Mouse (Mus musculus) kidney, postnatal 4 days (tissue): Measurements from ENCODE around the gene Ap5b1.

Source experiments
- DNase-seq, 2 experiments: peaks; one replicate each; pipeline ENCODE4 v3.0.0; 2021; ENCODE audit warnings: mixed read lengths in 2 of 2

The Ap5b1 gene

DNA sequence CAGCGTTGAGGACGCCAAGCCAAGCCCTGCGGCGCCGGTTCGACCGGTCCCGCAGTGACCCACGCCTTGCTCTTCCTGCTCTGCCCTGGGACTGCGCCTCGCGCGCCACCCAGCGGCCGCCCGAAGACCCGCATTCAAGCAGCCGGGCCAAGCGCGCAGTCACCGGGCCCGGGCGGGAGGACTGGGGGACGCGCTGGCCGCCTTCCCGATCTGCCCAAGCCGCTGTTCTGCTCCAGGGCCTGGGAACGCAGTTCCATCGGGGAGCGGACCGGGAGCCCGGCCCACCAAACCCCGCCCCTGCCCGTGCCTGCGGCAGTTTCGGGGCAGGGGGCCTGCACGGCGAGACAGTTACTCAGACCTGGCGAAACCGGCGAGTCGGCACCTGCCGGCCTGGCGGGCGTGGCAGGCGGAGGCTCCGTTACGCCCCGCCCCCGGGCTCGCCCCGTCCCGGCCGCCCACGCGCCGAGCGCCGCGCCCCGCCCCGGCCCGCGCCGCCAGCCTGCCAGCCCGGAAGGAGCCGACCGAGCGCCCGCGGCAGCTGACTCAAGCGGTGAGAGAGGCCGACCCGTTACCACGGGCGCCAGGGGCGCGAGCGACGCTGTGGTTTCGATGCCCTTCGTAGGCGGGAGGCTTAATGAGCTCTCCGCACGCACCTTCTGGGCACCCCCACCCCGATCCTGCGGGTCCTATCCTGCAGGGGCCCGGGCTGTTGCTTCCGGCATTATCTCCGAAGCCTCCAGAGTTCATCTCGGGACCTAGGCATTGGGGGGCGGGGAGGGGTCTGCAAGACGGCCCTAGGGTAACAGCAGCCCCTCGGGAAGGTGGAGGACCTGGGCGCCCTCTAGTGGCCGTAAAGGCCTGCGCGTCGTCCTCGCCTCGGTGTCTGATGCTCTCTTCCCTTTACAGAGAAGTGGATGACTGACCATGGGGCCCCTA is at the start of gene Ap5b1:
Gene Ap5b1, plus strand, starts transcription at position 492 of the 936 bp plus-strand sequence.
- DNase-seq = peak; percentile 92 to 94

GRCm38 (mm10) chr19:5518721-5519120 is 49.1 kb upstream of the Ap5b1 start:
- DNase-seq = no peak

- no peak for DNase-seq
These were observed 42.6 kb upstream of the Ap5b1 start for GRCm38 (mm10) chr19:5525204-5525603.

DNA sequence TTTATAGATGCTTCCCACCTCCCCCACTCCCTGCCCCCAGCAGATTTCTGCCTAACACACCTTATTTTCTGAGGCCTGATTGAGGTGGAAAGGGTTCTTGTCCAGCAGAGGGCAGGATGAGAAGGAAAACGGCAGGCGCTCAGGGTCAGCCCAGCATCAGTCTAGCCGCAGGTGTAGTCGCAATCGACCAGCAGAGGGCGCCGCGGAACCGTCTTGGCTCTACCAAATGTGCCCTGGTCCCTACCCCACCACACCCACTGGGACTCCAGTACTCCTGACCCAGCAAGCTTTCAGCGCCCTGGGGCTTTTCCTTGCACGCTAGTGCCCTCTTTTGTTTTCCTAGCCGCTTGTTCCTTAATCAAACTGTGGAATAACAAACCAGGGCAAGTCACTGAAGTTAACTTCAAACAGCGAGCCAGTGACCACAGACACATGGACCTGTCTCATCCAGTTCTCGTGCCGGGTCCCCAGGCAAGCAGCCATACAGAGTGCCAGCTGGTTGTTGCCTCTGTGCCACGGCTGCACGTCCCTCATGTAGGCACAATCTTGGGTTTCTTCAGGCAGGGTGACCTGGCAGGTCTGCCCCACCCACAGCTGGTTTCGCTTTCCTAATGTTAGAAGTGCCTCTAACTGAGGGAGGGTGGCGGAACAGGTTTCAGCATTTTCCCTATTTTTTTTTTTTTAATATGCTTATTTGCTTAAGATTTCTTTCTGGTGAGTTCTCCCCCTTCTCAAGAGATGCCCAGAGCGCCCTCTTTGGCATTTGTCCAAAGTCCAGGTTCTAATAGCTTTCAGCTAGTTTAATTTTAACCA is 38.3 kb upstream of the Ap5b1 start:
- peak; percentile 99 for DNase-seq

GRCm38 (mm10) chr19:5530138-5530524 is 37.7 kb upstream of the Ap5b1 start:
- no peak for DNase-seq

DNA sequence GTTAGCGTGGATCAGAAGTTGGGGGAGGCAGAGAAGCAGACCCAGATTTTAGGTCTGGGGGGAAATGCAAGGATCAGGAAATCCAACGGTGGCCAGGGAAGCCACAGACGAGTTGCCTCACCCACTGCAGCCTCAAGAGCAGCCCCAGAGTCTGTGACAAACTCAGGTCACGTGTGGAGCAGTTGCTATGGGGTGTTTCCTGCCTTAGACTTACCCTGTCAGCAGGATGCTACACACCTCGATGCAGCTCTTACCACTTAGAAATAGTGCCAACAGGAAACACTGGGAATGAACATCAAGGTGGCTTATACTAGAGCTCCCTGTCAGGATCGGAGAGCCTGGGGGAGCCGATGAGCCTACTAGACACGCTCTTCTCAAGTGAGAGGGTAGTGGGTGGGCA is 35.3 kb upstream of the Ap5b1 start:
- DNase-seq = no peak

DNA sequence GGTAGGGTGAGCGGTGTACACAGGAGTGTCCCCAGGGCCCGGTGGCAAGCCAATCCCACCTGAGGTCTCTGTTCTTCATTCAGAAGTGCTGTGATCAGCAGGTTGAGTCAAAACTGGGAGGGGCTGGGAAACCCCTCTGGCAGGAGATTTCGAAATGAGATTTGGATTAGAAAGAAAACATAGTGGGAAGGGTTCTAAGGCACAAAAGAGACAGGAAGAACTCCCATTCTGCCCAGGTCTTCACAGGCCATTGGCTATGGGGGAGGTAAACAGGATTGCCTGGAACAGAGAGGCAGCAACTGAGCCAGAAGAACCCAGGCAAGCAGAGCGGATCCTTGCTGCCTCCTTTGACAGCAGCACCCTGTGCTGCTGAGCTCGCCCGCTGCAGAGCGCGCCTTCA is 29.0 kb upstream of the Ap5b1 start:
- DNase-seq = no peak

- no peak for DNase-seq
These were observed 24.5 kb upstream of the Ap5b1 start for GRCm38 (mm10) chr19:5543362-5543761.

DNA sequence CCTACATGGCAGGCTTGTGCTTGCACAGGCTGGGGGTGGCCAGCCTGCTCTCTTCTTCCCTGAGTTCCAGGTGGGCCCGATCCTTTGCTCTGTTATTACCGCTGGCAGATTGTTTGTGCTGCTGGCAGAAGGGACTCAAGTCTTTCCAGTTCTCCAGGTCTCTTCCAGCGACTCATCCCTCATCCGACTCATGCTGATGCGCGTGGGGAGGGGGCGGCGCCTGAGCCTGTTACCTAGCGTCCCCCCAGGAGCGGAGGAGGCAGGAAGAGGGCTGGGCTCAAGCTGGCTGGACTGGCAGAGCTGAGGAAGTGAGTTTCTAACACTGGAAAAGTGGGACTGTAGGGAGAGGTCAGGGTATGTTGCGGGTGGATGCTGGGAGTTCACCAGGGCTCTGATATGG is 23.8 kb upstream of the Ap5b1 start:
- DNase-seq = no peak

- no peak for DNase-seq
These were observed 20.3 kb upstream of the Ap5b1 start for GRCm38 (mm10) chr19:5547471-5548056.

GRCm38 (mm10) chr19:5553802-5554201 is 14.0 kb upstream of the Ap5b1 start:
- DNase-seq = peak in 1 of 2 experiments; percentile 32

- peak; percentile 49 to 69 for DNase-seq
These were observed 13.6 kb upstream of the Ap5b1 start for GRCm38 (mm10) chr19:5554212-5554611.

GRCm38 (mm10) chr19:5558169-5558568 is 9.7 kb upstream of the Ap5b1 start:
- DNase-seq = peak; percentile 65 to 82

DNA sequence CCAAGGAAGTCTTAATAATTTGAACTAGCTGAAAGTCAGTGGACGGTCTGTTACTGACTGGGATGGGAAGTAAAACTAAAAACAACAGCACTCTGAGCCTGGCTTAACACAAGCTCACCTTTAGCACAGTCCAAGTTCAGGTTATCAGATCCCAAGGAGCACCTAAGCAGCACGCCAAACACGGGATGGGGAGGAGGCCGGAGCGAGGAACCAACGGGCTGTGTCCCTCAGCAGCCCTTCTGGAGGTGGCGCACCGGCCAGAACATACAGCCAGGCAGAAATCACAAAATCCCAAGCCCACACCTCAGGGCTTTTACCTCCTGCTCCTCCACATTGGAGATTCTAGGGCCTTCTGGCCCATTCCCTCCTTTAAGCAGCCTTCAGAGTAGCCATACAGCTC is 9.1 kb upstream of the Ap5b1 start:
- peak in 1 of 2 experiments; percentile 59 for DNase-seq

DNA sequence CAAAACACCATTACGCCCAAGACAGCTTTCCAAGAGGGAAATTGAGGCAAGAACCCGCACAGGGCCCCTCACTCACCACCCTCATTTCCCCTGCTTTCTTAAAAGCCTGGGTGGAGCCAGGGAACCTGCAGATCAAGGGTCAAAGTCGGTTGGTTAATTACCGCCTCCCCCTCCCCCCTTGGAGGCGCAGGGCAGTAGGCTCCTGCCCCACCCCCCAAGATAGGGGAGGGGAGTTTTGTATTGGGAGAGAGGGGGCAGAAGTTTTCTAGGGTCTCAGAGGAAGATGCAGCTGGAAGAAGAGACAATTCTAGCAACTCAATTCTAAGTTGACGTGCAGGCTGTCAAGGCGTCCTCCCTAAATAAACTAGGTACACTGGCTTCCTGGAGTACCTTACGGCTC is 8.6 kb upstream of the Ap5b1 start:
- DNase-seq = peak; percentile 53 to 73

GRCm38 (mm10) chr19:5559631-5560456 is 8.0 kb upstream of the Ap5b1 start:
- DNase-seq = peak; percentile 74 to 84

- peak; percentile 78 to 87 for DNase-seq
These were observed 7.3 kb upstream of the Ap5b1 start, which contains the start of gene Ovol1 for GRCm38 (mm10) chr19:5560457-5561041. Gene Ovol1 (minus strand): TSS chr19:5560646.

DNA sequence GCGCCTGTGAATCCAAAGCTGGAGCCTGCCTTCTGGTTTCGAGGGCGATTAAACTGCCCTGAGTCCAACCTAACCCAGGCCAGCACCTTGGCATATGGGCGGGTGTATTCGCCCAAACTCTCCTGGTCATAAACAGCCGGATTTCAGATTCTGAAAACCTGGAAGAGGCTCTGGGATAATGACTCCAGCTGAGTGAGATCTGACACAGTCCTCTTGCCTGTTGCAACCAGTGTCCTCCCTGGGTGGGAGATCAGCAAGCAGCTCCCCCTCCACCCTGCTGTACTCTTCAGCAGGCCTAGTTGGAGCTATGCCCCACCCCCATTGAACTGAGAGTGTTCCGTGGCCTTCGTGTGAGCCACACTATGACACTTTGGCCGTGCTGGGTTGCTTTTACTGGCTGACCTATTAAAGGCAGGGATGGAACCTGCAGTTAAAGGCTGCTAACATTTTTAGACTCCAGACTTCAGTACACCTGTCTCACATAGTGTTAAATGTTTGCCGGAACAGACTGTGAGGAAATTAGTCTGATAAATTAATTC is 6.5 kb upstream of the Ap5b1 start:
- peak; percentile 58 to 75 for DNase-seq

DNA sequence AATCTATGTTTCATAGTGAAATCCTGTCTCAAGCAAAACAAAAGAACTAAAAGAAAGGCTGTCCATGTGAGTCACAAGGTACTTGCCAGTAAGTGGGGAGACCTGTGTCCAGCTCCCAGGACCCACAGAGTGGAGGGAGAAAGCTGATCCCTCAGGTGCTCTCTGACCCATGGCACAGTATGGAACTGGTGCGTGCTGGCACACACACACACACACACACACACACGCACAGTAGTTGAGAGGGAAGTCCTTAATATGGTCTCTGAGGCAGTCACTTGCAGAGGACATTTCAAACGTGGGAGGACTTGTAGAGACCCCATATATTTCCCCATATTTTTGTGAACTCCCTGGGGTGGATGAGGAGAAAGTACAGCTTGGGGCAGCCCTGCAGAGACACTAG is 5.9 kb upstream of the Ap5b1 start:
- peak; percentile 41 to 57 for DNase-seq

GRCm38 (mm10) chr19:5562776-5563175 is 5.0 kb upstream of the Ap5b1 start:
- no peak for DNase-seq

DNA sequence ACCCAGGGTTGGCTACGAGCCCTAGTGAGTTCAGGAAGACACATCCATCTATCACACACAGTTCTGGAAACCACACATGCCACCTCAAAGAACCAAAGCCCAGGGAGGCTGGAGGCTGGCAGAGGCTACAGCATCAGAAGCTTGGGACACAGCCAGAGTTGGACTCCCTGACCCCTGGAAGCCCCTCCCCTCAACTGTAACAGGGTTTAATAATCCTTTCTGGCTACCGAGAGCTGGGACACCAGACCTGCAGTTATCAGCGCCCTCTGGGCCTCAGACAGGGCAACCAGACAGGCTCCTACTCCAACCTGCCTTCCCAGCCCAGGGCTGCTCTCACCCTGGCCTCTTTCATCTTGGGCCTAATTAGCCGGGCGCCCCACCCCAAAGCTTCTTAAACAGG is 1.5 kb upstream of the Ap5b1 start:
- DNase-seq = peak; percentile 38 to 56

DNA sequence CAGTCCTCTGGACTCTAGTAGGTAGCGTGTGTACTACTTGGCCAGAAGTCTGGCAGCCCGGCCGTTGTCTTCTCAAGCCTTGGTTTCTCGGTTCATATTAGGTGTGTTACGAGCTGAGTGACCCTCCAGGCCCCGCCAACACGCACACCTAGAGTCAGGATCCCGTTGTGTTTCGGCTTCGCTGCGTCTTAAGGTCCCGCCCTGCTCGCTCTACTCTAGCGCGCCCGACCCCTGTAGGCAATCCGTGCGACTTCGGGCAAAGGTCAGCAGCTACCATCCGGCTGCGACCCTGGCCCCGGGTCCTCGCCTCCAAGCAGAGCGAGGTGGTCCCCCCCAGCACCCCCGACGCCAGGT is 668 bp upstream of the Ap5b1 start:
- DNase-seq = no peak
